Mouse (Mus musculus) leukemia stem cell, adult 10-12 weeks (primary cell): ENCODE measurements around the gene Kcnk4. TPM values are rescaled to one million over a fixed set of nuclear protein-coding genes. Genes with fewer than 3 reads are reported as not detected.

Experiments used
- polyA plus RNA-seq: library from polyadenylated mRNA; stranded (reverse); fragments of >175 nt; gene quantifications from 2 replicates; pipeline ENCODE4 v1.2.3, GENCODE M21; 2012; ENCODE audit warnings: low replicate concordance

Kcnk4 gene
- polyA plus RNA-seq, result not detected in 2 replicates

DNA sequence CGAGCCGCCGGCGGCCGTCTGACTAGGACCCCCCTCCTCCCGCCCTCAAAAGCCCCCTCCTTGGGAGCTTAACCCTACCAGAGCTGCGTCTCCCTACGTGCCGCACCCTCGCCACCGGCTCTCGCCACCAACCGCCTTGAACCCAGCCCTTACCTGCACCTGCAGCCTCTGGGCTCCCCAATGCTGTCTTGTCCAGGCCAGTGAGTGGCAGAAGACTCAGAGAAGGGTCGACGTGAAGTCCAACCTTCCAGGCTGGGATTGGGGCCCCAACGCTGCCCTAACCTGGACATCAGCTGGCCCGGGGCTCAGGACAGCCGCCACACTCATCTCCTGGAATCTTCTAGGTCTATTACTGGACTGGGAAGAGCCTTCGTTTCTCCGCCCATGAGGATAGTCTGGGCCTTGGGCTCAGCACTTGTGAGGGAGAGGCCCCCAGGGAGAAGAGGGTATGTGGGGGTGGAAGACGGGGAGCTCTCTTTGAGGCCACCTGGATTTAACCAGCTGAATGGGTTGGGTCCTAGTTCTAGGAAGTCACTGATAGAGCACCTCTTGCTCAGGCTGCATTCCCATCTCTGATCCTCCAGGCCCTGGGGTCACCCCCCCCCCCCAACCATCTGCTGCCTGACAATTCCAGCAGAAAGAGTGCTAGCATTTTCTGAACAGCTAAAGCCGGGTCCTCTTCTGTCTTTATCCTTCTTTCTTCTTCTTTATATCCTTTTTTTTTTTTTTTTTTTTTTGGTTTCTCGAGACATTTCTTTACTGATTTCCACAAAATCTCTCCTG is at the start of gene Kcnk4:
Kcnk4 (minus strand) TSS at position 321 of the 783 bp plus-strand sequence.

DNA sequence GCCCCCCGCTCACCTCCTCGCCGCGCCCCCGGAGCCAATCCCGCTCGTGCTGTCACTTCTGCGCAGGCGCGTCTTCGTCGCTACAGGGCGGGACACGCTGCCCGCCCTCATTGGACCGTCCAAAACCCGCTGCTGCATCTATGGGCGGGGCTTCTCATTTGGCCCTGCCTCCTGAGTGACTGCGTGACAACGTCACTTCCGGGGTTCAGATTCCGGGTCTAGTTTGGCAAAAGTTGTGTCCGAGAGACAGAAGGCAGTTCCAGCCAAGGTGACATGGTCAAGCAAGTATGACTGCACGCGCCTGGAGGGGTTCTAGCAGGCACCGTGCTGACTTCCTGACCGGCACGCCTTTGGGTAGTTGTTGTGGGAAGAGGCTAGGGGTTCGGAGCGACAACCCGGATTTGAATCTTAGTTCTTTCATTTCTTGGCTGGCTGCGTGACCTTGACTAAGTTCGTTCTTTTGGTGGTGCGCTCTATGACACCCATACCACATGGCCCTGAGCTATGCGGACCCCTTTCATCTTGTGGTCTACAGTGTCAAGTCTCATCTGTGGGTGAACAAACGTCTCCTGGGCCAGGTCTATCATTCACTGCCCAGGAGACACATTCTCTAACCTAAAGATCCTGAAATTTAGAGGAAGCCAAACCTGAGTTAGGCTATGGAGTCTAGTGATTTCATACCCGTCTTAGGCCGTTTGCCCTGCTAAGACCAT is 46.2 kb upstream of the Kcnk4 start, which contains the start of gene Fkbp2:
Fkbp2 (minus strand) TSS at position 121 of the 713 bp plus-strand sequence.

DNA sequence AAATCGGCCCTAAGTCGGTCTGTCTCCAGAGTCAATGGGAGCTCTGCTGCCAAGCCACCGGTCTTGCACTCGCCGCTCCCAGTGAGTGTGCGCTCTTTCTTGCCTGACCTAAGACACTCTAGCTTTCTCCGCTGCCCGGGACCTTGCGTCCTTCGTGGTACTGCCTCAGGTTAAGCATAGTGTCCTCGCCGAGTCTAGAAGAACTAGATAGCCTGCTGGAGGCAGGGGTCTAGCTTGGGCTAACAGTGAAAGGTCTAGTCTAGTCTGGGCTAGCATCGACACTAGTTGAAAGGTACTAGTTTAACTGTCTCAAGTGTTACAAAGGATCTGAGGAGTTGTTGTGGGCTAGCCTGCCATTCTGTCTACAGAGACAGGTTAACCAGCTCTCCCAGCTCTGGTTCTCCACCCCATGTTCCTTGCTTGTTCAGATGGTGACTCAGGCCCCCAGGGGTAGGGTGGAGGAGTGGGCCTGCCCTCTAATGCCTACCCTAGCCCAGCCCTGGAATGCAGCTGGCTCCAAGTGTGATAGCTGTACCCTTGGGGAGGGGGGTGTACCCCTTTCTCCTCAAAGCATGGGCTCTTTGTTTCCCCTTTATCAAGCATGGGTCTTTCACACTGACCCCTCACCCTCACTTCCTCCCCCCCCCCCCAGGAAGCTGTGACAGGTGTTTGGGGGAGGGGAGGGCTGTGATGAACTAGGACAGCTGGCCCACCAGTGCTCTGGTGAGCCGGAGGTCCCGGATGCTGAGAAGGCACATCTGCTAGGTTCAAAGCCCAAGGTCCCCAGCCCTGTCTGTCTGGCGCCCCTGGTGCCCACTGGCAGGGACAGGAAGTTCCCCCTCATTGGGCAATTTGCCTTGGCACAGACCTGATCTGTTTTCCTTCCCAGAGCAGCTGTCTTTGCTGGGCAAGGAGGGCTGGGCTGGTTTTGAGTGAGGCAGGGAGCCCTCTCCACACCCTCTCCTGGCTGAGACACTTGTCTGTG is 41.5 kb upstream of the Kcnk4 start, which contains the start of gene Plcb3:
Plcb3 (minus strand) TSS at position 934 of the 985 bp plus-strand sequence.

DNA sequence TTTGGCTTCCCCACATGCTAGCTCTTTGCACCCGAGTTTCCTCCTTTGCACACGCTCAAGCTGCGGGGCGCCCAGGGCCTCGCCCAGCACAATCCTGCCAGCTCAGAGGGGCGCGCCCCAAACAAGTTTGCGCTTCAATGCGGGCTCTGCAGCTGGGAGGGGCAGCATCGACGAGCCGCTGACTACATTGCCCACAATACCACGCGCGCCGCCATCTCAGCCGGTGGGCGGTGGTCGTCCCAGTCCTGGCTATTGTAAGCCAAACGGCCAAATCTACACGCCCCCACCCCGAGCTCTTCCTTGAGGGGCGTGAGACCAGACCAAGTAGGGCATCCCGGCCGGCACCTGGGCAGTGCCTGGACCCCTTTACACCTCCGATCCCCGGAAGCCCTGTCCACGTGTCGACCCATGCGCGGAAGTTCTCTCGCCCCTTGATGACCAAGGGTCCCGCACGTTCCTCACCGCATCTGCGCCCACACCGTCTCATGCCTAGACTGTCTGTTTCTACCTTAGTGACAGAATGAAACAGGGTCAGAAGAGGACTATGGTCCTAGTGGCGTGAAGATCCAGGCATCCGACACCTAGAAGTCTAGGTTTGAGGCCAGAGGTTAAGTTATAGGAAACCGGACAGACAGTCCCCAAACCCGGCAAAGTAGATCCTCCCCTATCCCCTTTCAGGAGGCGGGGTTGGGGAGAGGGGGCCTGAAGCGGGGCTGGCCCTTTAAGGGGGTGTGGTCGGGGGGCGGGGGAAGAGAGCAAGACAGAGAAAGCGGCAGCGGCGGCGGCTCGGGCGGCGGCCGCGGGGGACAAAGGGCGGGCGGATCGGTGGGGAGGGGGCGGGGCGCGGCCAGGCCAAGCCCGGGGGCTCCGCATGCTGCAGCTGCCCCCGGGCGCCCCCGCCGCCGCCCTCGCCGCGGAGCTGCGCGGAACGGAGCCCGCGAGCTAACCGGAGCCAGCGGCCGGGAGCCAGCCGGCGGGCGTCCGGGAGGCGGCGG is 40.2 kb upstream of the Kcnk4 start, which contains the start of gene Ppp1r14b:
Ppp1r14b (plus strand) TSS at position 758 of the 995 bp plus-strand sequence.

DNA sequence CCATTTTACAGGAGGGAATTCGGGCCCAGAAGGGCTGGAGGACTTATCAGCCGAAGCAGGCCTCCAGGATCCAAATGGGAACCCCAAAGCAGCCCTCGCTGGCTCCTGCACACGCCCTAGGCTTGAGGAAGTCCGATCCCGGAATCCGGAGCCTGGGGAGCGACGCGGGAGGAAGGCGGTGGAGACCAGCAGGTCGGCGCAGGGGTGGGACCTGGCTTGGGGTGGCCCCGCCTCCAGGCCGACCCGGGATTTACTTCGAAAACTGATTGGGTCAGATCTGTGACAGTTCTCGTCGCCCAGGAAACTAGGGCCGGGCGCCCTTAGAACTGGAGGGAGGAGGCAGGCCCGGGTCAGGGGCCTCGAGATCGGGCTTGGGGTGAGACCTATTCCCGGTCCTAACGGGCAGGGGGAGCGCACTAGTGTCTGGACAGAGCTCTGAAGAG is 8.0 kb upstream of the Kcnk4 start, which contains the start of gene Gpr137:
Gpr137 (minus strand) TSS at position 232 of the 443 bp plus-strand sequence.

DNA sequence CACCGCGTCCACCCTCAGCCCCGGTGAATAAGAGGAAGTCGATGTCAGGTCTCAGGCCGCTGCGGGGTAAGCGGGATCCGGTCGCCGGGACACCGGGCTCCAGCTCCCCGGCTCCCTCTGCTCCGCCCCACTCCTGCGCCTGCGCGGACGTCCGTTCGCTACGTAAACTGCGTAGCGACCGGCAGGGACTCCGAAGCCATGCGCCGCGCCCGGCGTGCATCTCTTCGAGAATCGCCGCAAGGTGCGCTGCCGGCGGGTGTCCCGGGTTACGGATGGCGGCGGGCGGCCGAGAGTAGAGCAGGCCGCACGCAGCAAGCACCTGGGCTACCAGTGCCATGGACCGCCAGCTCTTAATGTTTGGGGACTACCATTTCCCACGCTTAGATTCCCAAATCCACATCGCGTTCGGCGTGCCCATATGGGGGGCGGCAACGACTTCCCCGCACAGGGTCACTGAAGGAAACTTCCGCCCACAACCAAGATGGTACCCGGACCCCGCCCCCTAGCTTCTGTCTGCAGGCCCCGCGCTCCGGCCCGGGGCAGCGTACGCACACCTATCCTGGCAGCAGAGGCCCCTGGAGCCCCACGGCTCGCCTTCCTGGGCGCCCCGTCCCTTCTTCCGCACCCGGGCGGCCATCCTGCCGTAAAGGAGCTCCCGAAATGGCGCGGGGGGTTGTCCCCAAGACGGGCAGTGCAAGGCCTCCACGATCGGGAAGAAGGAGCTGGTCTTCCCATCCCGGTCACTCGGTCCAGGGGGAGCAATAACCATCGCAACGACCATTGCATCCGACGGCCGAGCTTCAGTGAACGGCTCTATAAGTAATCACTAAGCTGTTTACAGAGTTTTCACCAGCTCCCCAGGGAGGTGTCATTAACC is 7.3 kb upstream of the Kcnk4 start, which contains the start of gene Bad:
Bad (plus strand) TSS at position 490 of the 877 bp plus-strand sequence.

DNA sequence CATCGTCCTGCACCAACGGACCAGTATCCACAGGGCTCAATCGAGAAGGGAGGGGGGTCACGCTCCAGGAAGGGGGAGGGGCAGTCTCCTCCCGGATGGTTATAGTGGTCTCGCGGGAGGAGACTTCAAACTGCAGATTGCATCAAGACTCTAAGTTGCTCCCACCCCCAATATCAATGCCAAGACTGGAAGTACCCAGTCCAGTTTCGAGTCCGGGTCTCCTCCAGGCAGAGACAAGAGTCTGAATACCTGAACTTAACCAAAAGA is 9.1 kb downstream of the Kcnk4 start, which contains the start of gene Catsperz:
Catsperz (minus strand) TSS at position 74 of the 267 bp plus-strand sequence.

DNA sequence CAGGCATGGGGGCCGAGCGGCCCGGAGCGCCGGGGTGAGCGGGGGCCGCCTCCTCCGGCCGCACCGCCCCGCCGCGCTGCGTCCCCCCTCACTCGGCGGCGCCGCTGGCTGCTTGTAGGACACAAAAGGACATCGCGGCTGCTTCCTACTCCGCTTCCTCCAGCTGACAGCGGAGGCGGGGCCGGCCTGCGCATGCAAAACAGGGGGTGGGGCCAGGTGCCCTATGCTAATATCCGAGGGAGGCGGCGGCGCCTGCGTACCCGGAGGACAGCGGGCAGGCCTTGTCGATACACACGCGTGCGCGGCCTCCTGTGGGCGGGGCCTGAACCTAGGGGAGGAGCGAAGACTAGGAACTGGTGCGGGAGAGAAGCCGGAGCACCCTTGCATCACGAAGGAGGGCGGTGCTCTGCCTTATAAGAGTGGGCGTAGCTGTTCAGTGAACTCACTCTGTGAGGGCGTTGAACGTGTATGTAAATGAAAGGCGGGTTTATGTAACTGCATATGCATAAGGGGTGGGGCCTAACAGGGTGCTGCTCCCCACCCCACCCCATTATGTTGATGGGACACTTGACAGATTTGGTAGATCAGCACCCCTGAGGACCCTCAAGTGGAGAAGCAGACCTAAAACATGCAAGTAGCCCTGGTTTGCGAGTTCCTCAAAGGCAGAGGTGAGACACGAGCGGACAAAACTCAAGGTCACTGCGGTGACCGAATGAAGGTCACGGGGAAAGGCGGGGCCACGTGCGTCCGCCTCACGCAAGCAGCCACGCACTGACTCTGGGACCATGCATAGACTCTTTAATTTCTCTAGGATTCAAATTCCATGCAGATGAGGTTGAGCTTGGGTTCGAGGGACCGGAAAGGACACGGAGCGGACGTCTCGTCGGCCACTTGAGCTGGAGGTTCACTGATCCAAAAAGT is 12.4 kb downstream of the Kcnk4 start, which contains the start of gene Esrra:
Esrra (minus strand) TSS at position 167 of the 921 bp plus-strand sequence.

DNA sequence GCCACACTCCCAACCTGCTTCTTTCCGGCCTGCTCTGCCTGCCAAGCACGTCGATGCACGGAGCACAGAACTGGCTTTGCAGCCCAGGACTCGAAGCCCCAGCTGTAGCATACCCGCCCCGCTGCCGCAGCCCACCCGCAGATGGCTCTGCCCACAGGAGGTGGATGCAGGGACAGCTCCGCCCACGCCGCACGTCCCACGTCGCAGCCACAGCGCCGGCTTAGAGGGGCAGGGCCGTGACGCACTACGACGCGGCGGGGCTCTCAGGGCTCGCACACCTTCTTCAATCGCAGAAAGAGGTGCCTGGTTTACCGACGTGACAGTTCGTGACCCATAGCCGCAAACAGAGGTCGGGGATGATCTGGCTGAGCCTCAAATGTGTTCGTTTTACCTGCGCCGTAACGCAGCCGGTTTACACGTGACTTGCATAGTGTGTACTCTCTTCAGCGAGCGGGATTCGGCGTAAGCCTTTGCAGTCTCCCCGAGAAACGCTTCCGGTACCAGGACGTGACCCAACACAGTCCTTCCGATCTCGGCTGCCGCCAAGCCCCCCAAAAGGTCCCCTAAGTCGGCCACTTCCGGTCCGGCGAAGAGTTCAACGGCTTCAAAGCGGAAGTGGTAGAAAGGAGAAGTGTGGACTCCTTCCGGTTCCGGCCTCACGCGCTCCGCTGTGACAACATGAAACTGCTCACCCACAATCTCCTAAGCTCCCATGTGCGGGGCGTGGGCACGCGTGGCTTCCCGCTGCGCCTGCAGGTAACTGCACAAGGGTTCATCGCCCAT is 24.6 kb downstream of the Kcnk4 start, which contains the start of the genes Trmt112 and Prdx5:
Trmt112 (plus strand) TSS at position 192 of the 783 bp plus-strand sequence.
Prdx5 (minus strand) TSS at position 600 of the 783 bp plus-strand sequence.

Other genes with a start within 250 kb of the Kcnk4 start
- gene Rps6ka4, start 93.9 kb downstream of the Kcnk4 start, polyA plus RNA-seq, result 41.3 and 41.4 TPM in 2 replicates
- gene Ccdc88b, start 76.3 kb downstream of the Kcnk4 start, polyA plus RNA-seq, result 8.8 and 20.9 TPM in 2 replicates
- 80.0 and 128 TPM in 2 replicates for gene Trmt112, start 24.8 kb downstream of the Kcnk4 start, polyA plus RNA-seq
- gene Prdx5, start 24.4 kb downstream of the Kcnk4 start, polyA plus RNA-seq, result 88.9 and 116 TPM in 2 replicates
- 67.0 and 113 TPM in 2 replicates for gene Esrra, start 12.7 kb downstream of the Kcnk4 start, polyA plus RNA-seq
- gene Catsperz, start 9.1 kb downstream of the Kcnk4 start, polyA plus RNA-seq, result 0.41 TPM in 1 of 2 replicates, not detected in the other
- 89.7 and 101 TPM in 2 replicates for gene Bad, start 7.3 kb upstream of the Kcnk4 start, polyA plus RNA-seq
- 65.6 and 67.0 TPM in 2 replicates for gene Gpr137, start 8.0 kb upstream of the Kcnk4 start, polyA plus RNA-seq
- gene Ppp1r14b, start 40.5 kb upstream of the Kcnk4 start, polyA plus RNA-seq, result 452 and 665 TPM in 2 replicates
- 22.0 and 26.6 TPM in 2 replicates for gene Plcb3, start 42.0 kb upstream of the Kcnk4 start, polyA plus RNA-seq
- 128 and 745 TPM in 2 replicates for gene Fkbp2, start 46.0 kb upstream of the Kcnk4 start, polyA plus RNA-seq
- 68.2 and 125 TPM in 2 replicates for gene Vegfb, start 53.1 kb upstream of the Kcnk4 start, polyA plus RNA-seq
- 15.2 and 25.4 TPM in 2 replicates for gene Dnajc4, start 58.1 kb upstream of the Kcnk4 start, polyA plus RNA-seq
- gene Nudt22, start 61.6 kb upstream of the Kcnk4 start, polyA plus RNA-seq, result 14.4 and 26.7 TPM in 2 replicates
- 0.27 and 2.1 TPM in 2 replicates for gene Trpt1, start 61.6 kb upstream of the Kcnk4 start, polyA plus RNA-seq
- 599 and 891 TPM in 2 replicates for gene Fermt3, start 85.0 kb upstream of the Kcnk4 start, polyA plus RNA-seq
- gene Stip1, start 105.5 kb upstream of the Kcnk4 start, polyA plus RNA-seq, result 38.3 and 182 TPM in 2 replicates
- 7.0 and 13.3 TPM in 2 replicates for gene Macrod1, start 122.3 kb upstream of the Kcnk4 start, polyA plus RNA-seq
- gene Flrt1, start 171.2 kb upstream of the Kcnk4 start, polyA plus RNA-seq, result 0.06 TPM in 1 of 2 replicates, not detected in the other